Mouse (Mus musculus) frontal cortex, postnatal 36 days (tissue): ENCODE data around the gene Mat2b.

Source experiments
- DNase-seq, 2 experiments: peaks; one replicate each; pipeline ENCODE4 v3.0.0; 2022; ENCODE audit warnings: low spot score in 2 of 2

Mat2b gene

DNA sequence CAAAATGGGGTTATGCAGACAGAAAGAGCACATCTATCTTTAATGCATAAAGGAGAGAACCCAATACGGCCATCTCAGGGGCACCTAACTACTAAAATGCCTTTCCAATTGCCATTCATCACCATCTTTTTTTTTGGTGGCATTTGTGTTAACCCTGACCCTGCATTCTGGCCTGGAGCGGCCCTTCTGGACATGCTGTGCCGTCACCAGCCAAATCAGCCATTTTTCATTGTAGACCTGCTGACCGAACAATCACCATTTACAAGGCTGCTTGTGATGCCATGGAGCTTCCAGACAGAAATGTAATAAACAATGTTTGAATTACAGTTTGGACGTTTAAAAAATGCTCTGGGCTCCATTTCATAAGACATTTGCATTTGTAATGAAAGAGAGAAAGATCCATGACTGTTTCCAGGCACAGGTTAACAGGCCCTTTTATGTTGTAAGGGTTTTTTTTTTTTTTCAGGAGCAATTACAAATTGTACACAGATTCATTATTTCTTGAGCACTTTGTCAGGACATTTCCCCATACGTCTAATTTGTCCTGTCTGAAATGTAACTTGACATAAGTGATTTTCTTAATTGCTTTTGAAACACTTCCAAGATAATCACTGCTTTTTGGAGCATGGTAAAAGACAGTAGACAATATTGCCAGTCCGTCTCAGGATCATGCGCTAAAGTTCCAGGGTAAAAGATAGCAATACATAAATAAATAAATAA lies 45.1 kb downstream of the Mat2b start:
- DNase-seq: no peak

DNA sequence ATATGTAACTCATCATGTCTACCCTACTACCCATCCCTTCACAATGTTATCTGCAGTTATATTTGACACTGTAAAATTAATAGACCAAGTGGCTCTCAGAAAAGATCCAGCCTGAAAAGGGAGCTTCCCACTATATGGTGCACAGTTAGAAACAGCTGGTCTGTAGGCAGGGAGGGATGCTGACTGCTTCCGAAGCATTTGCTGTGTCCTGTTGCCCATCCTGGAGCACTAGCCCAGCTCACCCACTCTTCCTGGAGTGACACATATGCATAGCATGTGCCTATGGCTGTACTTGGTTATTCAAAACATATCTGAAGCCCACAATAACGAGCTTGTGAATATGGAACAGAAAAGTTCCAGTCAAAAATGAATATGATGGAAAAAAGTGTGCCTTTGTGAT lies 47.8 kb downstream of the Mat2b start:
- DNase-seq: peak; percentile 20 to 45
